Mouse (Mus musculus): ENCODE data around the gene Bsdc1.
A peak's percentile ranks its signal among the peaks of the same experiment; 100 is the strongest.

Gene Bsdc1

GRCm38 (mm10) chr4:129461183-129461960, at the start of gene Bsdc1:
Gene Bsdc1, plus strand, starts transcription at chr4:129461581.
- no peak for TF ChIP-seq POU5F1 (IDR thresholded peaks at IDR 0.05; ENCODE audit: borderline replicate concordance, low read length)
- no peak for TF ChIP-seq CTCF (conservative IDR thresholded peaks at IDR 0.05; ENCODE audit: low read length)
- no peak for TF ChIP-seq NANOG (IDR thresholded peaks at IDR 0.05; ENCODE audit: borderline replicate concordance, low read length)
- H3K4me1 ChIP-seq (replicated peaks; ENCODE audit: low read depth, low read length) = peaks cover 49% of the 10 kb centered on the region
- no peaks in the 10 kb centered on the region for H3K27me3 ChIP-seq (ENCODE audit: insufficient read depth, low read length)
- H3K4me3 ChIP-seq (replicated peaks; ENCODE audit: low read length) = peak within 1 kb of the TSS; percentile 98
- H3K36me3 ChIP-seq (ENCODE audit: insufficient read depth, low read length) = peaks cover 30% of the 10 kb centered on the region
- no peaks in the 10 kb centered on the region for H3K9me3 ChIP-seq (ENCODE audit: low read length)

GRCm38 (mm10) chr4:129415892-129416291, 45.5 kb upstream of the Bsdc1 start:
- Histone ChIP-seq H3K4me1 (replicated peaks; ENCODE audit: low read depth, low read length) (no peaks in the 10 kb centered on the region), H3K36me3 (ENCODE audit: insufficient read depth, low read length) (no peaks in the 10 kb centered on the region), H3K9me3 (ENCODE audit: low read length) (peaks cover 41% of the 10 kb centered on the region), H3K4me3 (replicated peaks; ENCODE audit: low read length) (no peak overlapping the region), H3K27me3 (ENCODE audit: insufficient read depth, low read length) (no peaks in the 10 kb centered on the region)
- TF ChIP-seq CTCF (conservative IDR thresholded peaks at IDR 0.05; ENCODE audit: low read length) (peak; percentile 34), POU5F1 (IDR thresholded peaks at IDR 0.05; ENCODE audit: borderline replicate concordance, low read length) (no peak)

- Histone ChIP-seq H3K27me3 (ENCODE audit: insufficient read depth, low read length) (no peaks in the 10 kb centered on the region), H3K9me3 (ENCODE audit: low read length) (peaks cover 41% of the 10 kb centered on the region), H3K36me3 (ENCODE audit: insufficient read depth, low read length) (no peaks in the 10 kb centered on the region), H3K4me3 (replicated peaks; ENCODE audit: low read length) (no peak overlapping the region), H3K4me1 (replicated peaks; ENCODE audit: low read depth, low read length) (no peaks in the 10 kb centered on the region)
- TF ChIP-seq NANOG (IDR thresholded peaks at IDR 0.05; ENCODE audit: borderline replicate concordance, low read length) (no peak), POU5F1 (IDR thresholded peaks at IDR 0.05; ENCODE audit: borderline replicate concordance, low read length) (no peak), CTCF (conservative IDR thresholded peaks at IDR 0.05; ENCODE audit: low read length) (no peak)
Measured at GRCm38 (mm10) chr4:129416478-129416877, 44.9 kb upstream of the Bsdc1 start.

GRCm38 (mm10) chr4:129418321-129418720, 43.1 kb upstream of the Bsdc1 start:
- H3K4me3 ChIP-seq (replicated peaks; ENCODE audit: low read length) = no peak overlapping the region
- H3K27me3 ChIP-seq (ENCODE audit: insufficient read depth, low read length) = no peaks in the 10 kb centered on the region
- H3K4me1 ChIP-seq (replicated peaks; ENCODE audit: low read depth, low read length) = no peaks in the 10 kb centered on the region
- peak; percentile 15; the same call in 1 of the 2 replicates for TF ChIP-seq CTCF (conservative IDR thresholded peaks at IDR 0.05; ENCODE audit: low read length)
- TF ChIP-seq NANOG (IDR thresholded peaks at IDR 0.05; ENCODE audit: borderline replicate concordance, low read length) = no peak
- TF ChIP-seq POU5F1 (IDR thresholded peaks at IDR 0.05; ENCODE audit: borderline replicate concordance, low read length) = no peak
- H3K36me3 ChIP-seq (ENCODE audit: insufficient read depth, low read length) = no peaks in the 10 kb centered on the region
- H3K9me3 ChIP-seq (ENCODE audit: low read length) = peaks cover 30% of the 10 kb centered on the region

GRCm38 (mm10) chr4:129440340-129441063, 20.9 kb upstream of the Bsdc1 start, which contains the start of gene Zbtb8b:
Gene Zbtb8b, minus strand, starts transcription at chr4:129440853.
- Histone ChIP-seq H3K9me3 (ENCODE audit: low read length) (0 out of 2 replicates have a peak, but pooled peaks cover 4% of the 10 kb centered on the region), H3K27me3 (ENCODE audit: insufficient read depth, low read length) (peaks cover 15% of the 10 kb centered on the region)

GRCm38 (mm10) chr4:129441145-129441544, 20.2 kb upstream of the Bsdc1 start:
- no peaks in the 10 kb centered on the region for H3K36me3 ChIP-seq (ENCODE audit: insufficient read depth, low read length)
- peaks cover 15% of the 10 kb centered on the region for H3K27me3 ChIP-seq (ENCODE audit: insufficient read depth, low read length)
- 0 out of 2 replicates have a peak, but pooled peaks cover 4% of the 10 kb centered on the region for H3K9me3 ChIP-seq (ENCODE audit: low read length)
- TF ChIP-seq POU5F1 (IDR thresholded peaks at IDR 0.05; ENCODE audit: borderline replicate concordance, low read length) = no peak
- TF ChIP-seq NANOG (IDR thresholded peaks at IDR 0.05; ENCODE audit: borderline replicate concordance, low read length) = no peak
- no peak for TF ChIP-seq CTCF (conservative IDR thresholded peaks at IDR 0.05; ENCODE audit: low read length)
- peaks cover 18% of the 10 kb centered on the region for H3K4me1 ChIP-seq (replicated peaks; ENCODE audit: low read depth, low read length)
- peak overlapping the region; percentile 90 for H3K4me3 ChIP-seq (replicated peaks; ENCODE audit: low read length)

More at GRCm38 (mm10) chr4:129440340-129441063, 20.9 kb upstream of the Bsdc1 start, which contains the start of gene Zbtb8b:
- Histone ChIP-seq H3K4me1 (replicated peaks; ENCODE audit: low read depth, low read length) (peaks cover 18% of the 10 kb centered on the region), H3K36me3 (ENCODE audit: insufficient read depth, low read length) (no peaks in the 10 kb centered on the region), H3K4me3 (replicated peaks; ENCODE audit: low read length) (peak within 1 kb of the TSS; percentile 90)
- no peak for TF ChIP-seq CTCF (conservative IDR thresholded peaks at IDR 0.05; ENCODE audit: low read length)
- no peak for TF ChIP-seq NANOG (IDR thresholded peaks at IDR 0.05; ENCODE audit: borderline replicate concordance, low read length)
- no peak for TF ChIP-seq POU5F1 (IDR thresholded peaks at IDR 0.05; ENCODE audit: borderline replicate concordance, low read length)

- no peaks in the 10 kb centered on the region for H3K9me3 ChIP-seq (ENCODE audit: low read length)
- no peaks in the 10 kb centered on the region for H3K36me3 ChIP-seq (ENCODE audit: insufficient read depth, low read length)
- H3K4me1 ChIP-seq (replicated peaks; ENCODE audit: low read depth, low read length) = peaks cover 5% of the 10 kb centered on the region
- TF ChIP-seq CTCF (conservative IDR thresholded peaks at IDR 0.05; ENCODE audit: low read length) = no peak
- peaks cover 11% of the 10 kb centered on the region for H3K27me3 ChIP-seq (ENCODE audit: insufficient read depth, low read length)
- H3K4me3 ChIP-seq (replicated peaks; ENCODE audit: low read length) = no peak overlapping the region
Measured at GRCm38 (mm10) chr4:129447360-129447759, 14.0 kb upstream of the Bsdc1 start.

GRCm38 (mm10) chr4:129447778-129448563, 13.4 kb upstream of the Bsdc1 start:
- H3K9me3 ChIP-seq (ENCODE audit: low read length) = no peaks in the 10 kb centered on the region
- H3K36me3 ChIP-seq (ENCODE audit: insufficient read depth, low read length) = no peaks in the 10 kb centered on the region
- no peak overlapping the region for H3K4me3 ChIP-seq (replicated peaks; ENCODE audit: low read length)
- peaks cover 5% of the 10 kb centered on the region for H3K4me1 ChIP-seq (replicated peaks; ENCODE audit: low read depth, low read length)
- no peak for TF ChIP-seq CTCF (conservative IDR thresholded peaks at IDR 0.05; ENCODE audit: low read length)
- TF ChIP-seq POU5F1 (IDR thresholded peaks at IDR 0.05; ENCODE audit: borderline replicate concordance, low read length) = no peak
- TF ChIP-seq NANOG (IDR thresholded peaks at IDR 0.05; ENCODE audit: borderline replicate concordance, low read length) = no peak
- H3K27me3 ChIP-seq (ENCODE audit: insufficient read depth, low read length) = peaks cover 5% of the 10 kb centered on the region
